Mouse (Mus musculus) CH12.LX (cell line): Measurements from ENCODE around the gene Olfr1181. TPM values are rescaled to one million over a fixed set of nuclear protein-coding genes. Genes with fewer than 3 reads are reported as not detected.

Experiments used
- polyA plus RNA-seq: library from polyadenylated mRNA; unstranded; fragments of >175 nt; gene quantifications from 2 replicates; pipeline ENCODE4 v1.2.1, GENCODE M21; 2012; ENCODE audit warnings: low read depth; ENCODE audit not compliant: insufficient read length
- total RNA-seq, 2 experiments: library from RNA; depleted of rRNA; stranded (reverse); fragments of 300-350 nt in 1 of 2; fragments of >200 nt in 1 of 2; gene quantifications; 2 replicates each; pipeline ENCODE4 v1.2.3; 2012 to 2014

Olfr1181 gene
- total and polyA plus RNA-seq, 3 experiments, result not detected

Other genes with a start within 250 kb of the Olfr1181 start
- gene Olfr1168, start 244.3 kb downstream of the Olfr1181 start, total RNA-seq (2012; rRNA removed), result not detected in 2 replicates
- not detected in 2 replicates for gene Olfr1168, start 244.3 kb downstream of the Olfr1181 start, total RNA-seq (2014; rRNA removed)
- gene Olfr1168, start 244.3 kb downstream of the Olfr1181 start, polyA plus RNA-seq, result not detected in 2 replicates
- gene Olfr1170, start 197.8 kb downstream of the Olfr1181 start, total RNA-seq (2012; rRNA removed), result not detected in 2 replicates
- not detected in 2 replicates for gene Olfr1170, start 197.8 kb downstream of the Olfr1181 start, total RNA-seq (2014; rRNA removed)
- gene Olfr1170, start 197.8 kb downstream of the Olfr1181 start, polyA plus RNA-seq, result not detected in 2 replicates
- gene Olfr1173, start 146.3 kb downstream of the Olfr1181 start, total RNA-seq (2012; rRNA removed), result not detected in 2 replicates
- gene Olfr1173, start 146.3 kb downstream of the Olfr1181 start, total RNA-seq (2014; rRNA removed), result not detected in 2 replicates
- not detected in 2 replicates for gene Olfr1173, start 146.3 kb downstream of the Olfr1181 start, polyA plus RNA-seq
- gene Olfr1174-ps, start 111.0 kb downstream of the Olfr1181 start, total RNA-seq (2012; rRNA removed), result not detected in 2 replicates
- gene Olfr1174-ps, start 111.0 kb downstream of the Olfr1181 start, total RNA-seq (2014; rRNA removed), result not detected in 2 replicates
- gene Olfr1174-ps, start 111.0 kb downstream of the Olfr1181 start, polyA plus RNA-seq, result not detected in 2 replicates
- not detected in 2 replicates for gene Olfr1175-ps, start 99.0 kb downstream of the Olfr1181 start, total RNA-seq (2012; rRNA removed)
- gene Olfr1175-ps, start 99.0 kb downstream of the Olfr1181 start, total RNA-seq (2014; rRNA removed), result not detected in 2 replicates
- not detected in 2 replicates for gene Olfr1175-ps, start 99.0 kb downstream of the Olfr1181 start, polyA plus RNA-seq
- not detected in 2 replicates for gene Olfr1176, start 89.5 kb downstream of the Olfr1181 start, total RNA-seq (2012; rRNA removed)
- not detected in 2 replicates for gene Olfr1176, start 89.5 kb downstream of the Olfr1181 start, total RNA-seq (2014; rRNA removed)
- gene Olfr1176, start 89.5 kb downstream of the Olfr1181 start, polyA plus RNA-seq, result not detected in 2 replicates
- not detected in 2 replicates for gene Olfr1177-ps, start 79.7 kb downstream of the Olfr1181 start, total RNA-seq (2012; rRNA removed)
- gene Olfr1177-ps, start 79.7 kb downstream of the Olfr1181 start, total RNA-seq (2014; rRNA removed), result not detected in 2 replicates
- gene Olfr1177-ps, start 79.7 kb downstream of the Olfr1181 start, polyA plus RNA-seq, result not detected in 2 replicates
- not detected in 2 replicates for gene Olfr1178, start 39.1 kb downstream of the Olfr1181 start, total RNA-seq (2012; rRNA removed)
- not detected in 2 replicates for gene Olfr1178, start 39.1 kb downstream of the Olfr1181 start, total RNA-seq (2014; rRNA removed)
- gene Olfr1178, start 39.1 kb downstream of the Olfr1181 start, polyA plus RNA-seq, result 0.04 TPM in 1 of 2 replicates, not detected in the other
- gene Olfr1179, start 19.7 kb downstream of the Olfr1181 start, total RNA-seq (2012; rRNA removed), result not detected in 2 replicates
- gene Olfr1179, start 19.7 kb downstream of the Olfr1181 start, total RNA-seq (2014; rRNA removed), result not detected in 2 replicates
- gene Olfr1179, start 19.7 kb downstream of the Olfr1181 start, polyA plus RNA-seq, result not detected in 2 replicates
- not detected in 2 replicates for gene Olfr1180, start 7.0 kb downstream of the Olfr1181 start, total RNA-seq (2012; rRNA removed)
- not detected in 2 replicates for gene Olfr1180, start 7.0 kb downstream of the Olfr1181 start, total RNA-seq (2014; rRNA removed)
- not detected in 2 replicates for gene Olfr1180, start 7.0 kb downstream of the Olfr1181 start, polyA plus RNA-seq
- gene Gm13757, start 23.0 kb upstream of the Olfr1181 start, total RNA-seq (2012; rRNA removed), result not detected in 2 replicates
- not detected in 2 replicates for gene Gm13757, start 23.0 kb upstream of the Olfr1181 start, total RNA-seq (2014; rRNA removed)
- gene Gm13757, start 23.0 kb upstream of the Olfr1181 start, polyA plus RNA-seq, result not detected in 2 replicates
- not detected in 2 replicates for gene Olfr1183, start 28.7 kb upstream of the Olfr1181 start, total RNA-seq (2012; rRNA removed)
- not detected in 2 replicates for gene Olfr1183, start 28.7 kb upstream of the Olfr1181 start, total RNA-seq (2014; rRNA removed)
- gene Olfr1183, start 28.7 kb upstream of the Olfr1181 start, polyA plus RNA-seq, result not detected in 2 replicates
- gene Olfr1184, start 57.4 kb upstream of the Olfr1181 start, total RNA-seq (2012; rRNA removed), result not detected in 2 replicates
- gene Olfr1184, start 57.4 kb upstream of the Olfr1181 start, total RNA-seq (2014; rRNA removed), result not detected in 2 replicates
- not detected in 2 replicates for gene Olfr1184, start 57.4 kb upstream of the Olfr1181 start, polyA plus RNA-seq
- gene Olfr1185-ps1, start 67.1 kb upstream of the Olfr1181 start, total RNA-seq (2012; rRNA removed), result not detected in 2 replicates
- not detected in 2 replicates for gene Olfr1185-ps1, start 67.1 kb upstream of the Olfr1181 start, total RNA-seq (2014; rRNA removed)
- not detected in 2 replicates for gene Olfr1185-ps1, start 67.1 kb upstream of the Olfr1181 start, polyA plus RNA-seq
- not detected in 2 replicates for gene Olfr1186, start 92.4 kb upstream of the Olfr1181 start, total RNA-seq (2012; rRNA removed)
- gene Olfr1186, start 92.4 kb upstream of the Olfr1181 start, total RNA-seq (2014; rRNA removed), result not detected in 2 replicates
- gene Olfr1186, start 92.4 kb upstream of the Olfr1181 start, polyA plus RNA-seq, result not detected in 2 replicates
- not detected in 2 replicates for gene Olfr1188, start 130.8 kb upstream of the Olfr1181 start, total RNA-seq (2012; rRNA removed)
- not detected in 2 replicates for gene Olfr1188, start 130.8 kb upstream of the Olfr1181 start, total RNA-seq (2014; rRNA removed)
- not detected in 2 replicates for gene Olfr1188, start 130.8 kb upstream of the Olfr1181 start, polyA plus RNA-seq
- not detected in 2 replicates for gene Olfr1189, start 160.3 kb upstream of the Olfr1181 start, total RNA-seq (2012; rRNA removed)
- gene Olfr1189, start 160.3 kb upstream of the Olfr1181 start, total RNA-seq (2014; rRNA removed), result not detected in 2 replicates
- gene Olfr1189, start 160.3 kb upstream of the Olfr1181 start, polyA plus RNA-seq, result not detected in 2 replicates
- gene Olfr1191-ps1, start 214.4 kb upstream of the Olfr1181 start, total RNA-seq (2012; rRNA removed), result not detected in 2 replicates
- not detected in 2 replicates for gene Olfr1191-ps1, start 214.4 kb upstream of the Olfr1181 start, total RNA-seq (2014; rRNA removed)
- not detected in 2 replicates for gene Olfr1191-ps1, start 214.4 kb upstream of the Olfr1181 start, polyA plus RNA-seq
- not detected in 2 replicates for gene Olfr1192-ps1, start 222.3 kb upstream of the Olfr1181 start, total RNA-seq (2012; rRNA removed)
- gene Olfr1192-ps1, start 222.3 kb upstream of the Olfr1181 start, total RNA-seq (2014; rRNA removed), result not detected in 2 replicates
- not detected in 2 replicates for gene Olfr1192-ps1, start 222.3 kb upstream of the Olfr1181 start, polyA plus RNA-seq
- not detected in 2 replicates for gene Olfr1193, start 249.5 kb upstream of the Olfr1181 start, total RNA-seq (2012; rRNA removed)
- not detected in 2 replicates for gene Olfr1193, start 249.5 kb upstream of the Olfr1181 start, total RNA-seq (2014; rRNA removed)
- not detected in 2 replicates for gene Olfr1193, start 249.5 kb upstream of the Olfr1181 start, polyA plus RNA-seq